Mouse (Mus musculus) liver (tissue): ENCODE data around the gene Pclaf.

ENCODE experiments used
- DNase-seq: peaks from one replicate; pipeline ENCODE4 v3.0.0-alpha.2; 2020; ENCODE audit warnings: mixed read lengths

The Pclaf gene

GRCm38 (mm10) chr9:65890143-65890628, at the start of gene Pclaf:
Gene Pclaf (plus strand): TSS chr9:65890237.
- peak; percentile 86 for DNase-seq

- DNase-seq = peak; percentile 31
These were observed 45.4 kb upstream of the Pclaf start for GRCm38 (mm10) chr9:65844421-65845165.

DNA sequence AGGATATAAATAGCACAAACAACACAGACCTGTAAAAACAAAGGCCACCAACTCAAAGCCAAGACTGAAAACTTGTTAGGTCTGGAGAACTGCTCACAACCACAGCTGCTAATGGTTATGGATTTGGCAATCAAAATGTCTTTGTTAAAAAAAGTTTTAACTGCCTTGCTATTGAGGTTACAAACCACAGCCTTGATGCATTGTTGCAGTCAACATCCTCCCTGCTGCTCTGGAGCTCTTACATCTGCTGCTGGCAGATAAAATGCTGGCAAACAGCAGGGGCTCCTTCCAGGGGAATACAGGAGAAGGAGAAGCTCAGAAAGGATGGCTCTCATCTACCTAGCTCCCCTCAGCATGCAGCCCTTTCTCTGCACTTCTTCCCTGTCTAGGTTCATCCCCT, 41.9 kb upstream of the Pclaf start:
- peak; percentile 28 for DNase-seq

GRCm38 (mm10) chr9:65850203-65850602, 39.8 kb upstream of the Pclaf start:
- DNase-seq = no peak

- DNase-seq = no peak
These were observed 30.4 kb upstream of the Pclaf start for GRCm38 (mm10) chr9:65859656-65860055.

DNA sequence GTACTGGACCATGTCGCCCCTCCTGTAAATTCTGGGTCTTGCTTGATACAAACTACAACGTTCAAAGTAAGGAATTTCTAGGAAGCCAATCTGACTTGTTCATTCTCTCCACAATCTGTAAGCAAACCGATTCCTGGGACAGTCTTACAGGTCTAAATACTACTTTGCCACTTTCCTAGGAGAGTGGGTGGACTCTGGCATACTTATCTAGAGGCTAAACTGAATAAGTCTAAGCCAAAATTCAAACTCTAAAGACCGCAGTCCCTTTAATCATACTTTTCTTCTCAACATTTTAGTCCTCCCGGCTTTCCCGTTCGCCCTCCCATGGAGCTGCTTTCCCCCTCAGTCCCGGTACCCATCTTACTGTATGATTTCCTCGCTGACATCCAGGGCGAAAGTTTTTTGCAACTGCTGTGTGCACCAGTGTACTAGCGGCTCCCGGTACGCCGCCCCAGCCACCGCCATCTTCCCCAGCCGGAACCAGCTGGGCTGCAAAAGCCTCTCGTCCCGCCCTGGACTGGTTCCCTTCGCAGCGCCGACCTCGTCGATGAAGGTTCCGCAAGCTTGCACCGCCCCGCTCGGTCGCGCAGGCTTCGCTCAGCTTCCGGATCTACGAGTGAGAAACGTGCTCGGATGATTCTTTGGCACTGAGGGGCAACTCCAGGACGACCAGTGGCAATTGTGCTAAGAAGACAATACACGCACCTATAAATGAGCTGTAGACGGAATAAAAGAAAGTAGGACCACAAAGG, 5.3 kb upstream of the Pclaf start:
- peak; percentile 93 for DNase-seq

DNA sequence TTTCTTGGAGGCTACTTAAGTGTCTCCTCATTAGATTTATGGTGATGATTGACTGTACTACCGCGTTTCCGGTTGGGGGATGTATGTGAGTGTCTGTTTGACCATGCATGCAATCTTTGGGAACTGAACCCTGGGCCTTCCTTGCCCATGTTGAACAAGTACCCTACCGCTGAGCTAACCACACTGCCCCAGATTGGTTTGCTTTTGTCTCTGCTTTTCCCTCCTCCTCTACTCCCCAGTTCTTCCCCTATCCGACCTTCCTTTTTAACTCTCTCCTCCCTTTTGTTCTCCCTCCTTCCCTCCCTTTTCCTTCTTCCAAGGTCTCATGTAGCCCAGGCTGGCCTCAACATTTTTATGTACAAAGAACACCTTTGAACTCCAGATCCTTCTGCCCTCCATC, 1.1 kb downstream of the Pclaf start:
- peak; percentile 21 for DNase-seq

DNA sequence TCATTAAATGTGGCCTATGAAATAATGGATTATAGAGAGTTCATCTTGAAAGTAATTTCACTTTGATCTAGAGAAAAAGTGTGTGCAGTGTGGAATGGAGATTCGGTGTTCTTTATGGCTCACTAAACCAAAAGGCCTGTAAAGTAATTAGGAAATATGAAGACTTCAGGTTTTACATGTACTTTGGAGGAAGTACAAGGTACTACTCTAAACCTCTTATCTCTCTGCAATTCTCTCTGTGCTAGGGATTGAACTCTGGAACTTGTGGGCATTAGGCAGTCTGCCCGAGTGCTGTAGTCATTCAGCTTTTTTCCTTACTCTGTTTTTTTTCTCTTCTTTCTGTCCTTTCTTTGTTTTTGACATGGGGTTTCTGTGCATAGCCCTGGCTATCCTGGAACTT, 6.9 kb downstream of the Pclaf start:
- no peak for DNase-seq

GRCm38 (mm10) chr9:65902879-65903278, 12.8 kb downstream of the Pclaf start:
- no peak for DNase-seq

DNA sequence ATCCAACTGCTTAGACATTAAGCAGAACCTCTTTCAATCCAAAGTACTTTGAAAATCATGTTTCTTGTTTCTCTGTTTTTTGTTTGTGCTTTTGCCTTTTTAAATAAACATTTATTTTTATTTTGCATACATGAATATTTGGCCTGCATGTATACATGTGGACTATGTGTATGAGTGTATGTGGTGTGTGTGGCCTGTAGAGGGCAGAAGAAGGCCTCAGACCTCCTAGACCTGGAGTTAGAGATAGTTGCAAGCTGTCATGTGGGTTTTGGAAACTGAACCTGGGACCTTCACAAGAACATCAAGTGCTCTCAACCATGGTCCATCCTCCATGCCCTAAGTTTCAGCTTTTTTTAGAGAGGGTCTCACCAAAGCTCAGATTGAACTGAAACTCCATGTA, 13.4 kb downstream of the Pclaf start:
- DNase-seq = no peak

DNA sequence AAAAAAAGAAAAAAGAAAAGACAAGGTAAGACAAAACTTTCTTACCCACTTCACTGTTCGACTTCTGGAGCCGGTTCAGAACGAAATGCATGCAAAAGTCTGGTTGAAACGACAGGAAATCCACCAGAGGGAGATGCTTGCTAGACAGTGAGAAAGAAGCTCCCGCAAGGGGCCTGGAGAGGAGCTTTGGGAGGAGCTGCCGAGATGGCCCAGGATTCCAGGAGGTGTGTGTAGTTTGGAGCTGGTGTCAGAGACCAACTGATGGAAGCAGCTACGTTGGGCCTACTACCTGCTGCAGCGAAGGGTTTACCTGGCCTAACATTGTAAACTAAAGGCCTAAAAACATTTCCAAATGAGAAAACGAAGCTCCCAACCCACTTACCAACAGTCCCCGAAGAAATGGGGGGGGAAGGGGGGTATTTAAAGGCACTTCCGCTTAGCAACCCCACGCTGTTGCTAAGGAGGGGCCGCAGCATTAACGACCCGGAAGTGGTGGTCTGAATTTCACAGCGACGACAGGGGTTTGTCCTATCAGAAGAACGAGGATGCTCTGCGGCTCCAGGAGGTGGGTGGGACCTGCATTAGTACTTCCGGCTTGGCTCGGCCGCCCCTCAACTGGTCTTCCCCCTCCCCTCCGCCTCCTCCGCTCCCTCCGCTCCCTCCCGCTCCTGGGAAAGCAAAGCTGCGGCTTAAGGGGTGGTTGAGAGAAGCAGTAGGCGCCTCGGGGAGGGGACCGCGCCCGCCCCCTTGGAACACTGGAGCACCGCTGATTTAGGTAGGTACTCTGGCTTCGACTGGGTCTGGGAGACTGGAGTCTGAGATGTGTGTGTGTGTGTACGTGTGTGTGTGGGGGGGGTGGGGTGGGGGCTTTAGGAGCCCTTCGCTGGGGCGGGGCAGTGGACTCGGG, 18.6 kb downstream of the Pclaf start, which contains the start of the genes Trip4 and Csnk1g1:
Gene Trip4 (minus strand): TSS at position 401 of the 907 bp plus-strand sequence.
Gene Csnk1g1 (plus strand): TSS at position 531 of the 907 bp plus-strand sequence.
- DNase-seq = peak; percentile 92

- DNase-seq = peak; percentile 63
These were observed 19.3 kb downstream of the Pclaf start for GRCm38 (mm10) chr9:65909301-65909801.

DNA sequence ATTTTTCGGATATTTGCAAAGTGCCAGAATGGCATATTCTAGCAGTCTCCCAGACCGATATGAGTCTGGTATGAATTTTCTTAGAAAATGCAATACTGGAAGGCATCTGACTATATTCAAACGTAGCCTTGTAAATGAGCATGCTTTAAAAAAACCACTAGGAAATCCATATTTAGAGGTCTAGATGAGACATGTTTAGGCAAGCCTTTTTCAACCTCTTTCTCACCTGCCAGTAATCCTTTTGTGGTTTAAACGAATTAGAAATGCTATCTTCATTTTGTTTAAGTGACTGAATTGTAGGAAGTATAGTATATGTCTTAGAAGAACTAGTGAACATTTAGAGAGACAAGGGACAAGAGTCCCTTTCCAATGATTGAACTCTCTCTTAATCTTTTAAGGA, 19.8 kb downstream of the Pclaf start:
- DNase-seq = no peak

- DNase-seq = no peak
These were observed 23.9 kb downstream of the Pclaf start for GRCm38 (mm10) chr9:65913976-65914375.

GRCm38 (mm10) chr9:65917015-65917414, 27.0 kb downstream of the Pclaf start:
- no peak for DNase-seq

DNA sequence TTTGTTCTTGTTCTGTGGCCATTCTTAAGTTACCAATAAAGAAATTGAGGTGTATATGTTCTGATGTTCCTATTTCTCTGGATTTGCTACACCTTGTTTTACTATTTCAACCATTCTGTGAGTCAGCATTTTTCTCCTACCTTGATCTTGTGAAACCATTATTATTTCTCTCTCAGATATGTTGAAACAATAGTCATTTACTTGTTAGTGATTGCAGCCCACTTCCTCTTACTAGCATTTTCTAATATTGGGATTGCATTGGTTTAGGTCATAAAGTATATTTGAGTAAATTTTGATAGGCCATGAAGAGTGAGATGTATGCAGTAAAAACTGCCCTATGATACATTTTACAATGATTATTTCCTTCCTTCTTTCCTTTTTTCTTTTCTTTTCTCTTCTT, 38.4 kb downstream of the Pclaf start:
- DNase-seq = no peak

GRCm38 (mm10) chr9:65929826-65930225, 39.8 kb downstream of the Pclaf start:
- no peak for DNase-seq

DNA sequence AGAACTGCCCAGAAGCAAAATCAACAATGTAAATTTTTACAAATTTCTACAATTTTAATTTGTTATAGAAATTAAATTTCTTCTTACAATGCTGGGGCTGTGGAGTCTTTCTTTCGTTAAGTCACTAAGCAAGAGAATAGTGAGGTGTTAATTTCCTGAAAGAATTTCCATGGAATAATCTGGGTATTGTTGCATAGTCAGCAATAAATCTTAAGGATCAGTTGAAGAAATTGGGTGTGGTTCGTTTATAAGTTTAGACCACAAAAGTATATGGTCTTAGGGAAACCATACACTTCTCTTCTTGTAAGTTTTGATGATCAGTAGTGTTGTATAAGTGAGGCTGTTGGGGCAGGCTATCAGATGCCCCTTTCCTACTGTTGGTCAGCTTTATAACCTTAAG, 47.5 kb downstream of the Pclaf start:
- no peak for DNase-seq

GRCm38 (mm10) chr9:65951082-65951587, 61.1 kb downstream of the Pclaf start:
- no peak for DNase-seq
